Mouse (Mus musculus) regulatory T cell (primary cell): ENCODE data around the gene Setd7.

Source experiments
- in situ Hi-C: fragments of 300-600 bp; cut with MboI, MseI; formaldehyde crosslinking; loops from one replicate; pipeline ENCODE4 v1.15.1; 2025; ENCODE audit warnings: high pct_unique_total_duplicates

The Setd7 gene

GRCm38 (mm10) chr3:51517878-51518762 lies 42.6 kb downstream of the Setd7 start:
- in situ Hi-C loops: no loop called here

- in situ Hi-C loops: no loop called here
Measured at GRCm38 (mm10) chr3:51517467-51517866, 43.2 kb downstream of the Setd7 start.

- in situ Hi-C loops: loop anchor here (5.0 kb wide), 1 partner anchor 135 kb away; no protein-coding TSS in a partner anchor
Measured at GRCm38 (mm10) chr3:51511983-51512382, 48.7 kb downstream of the Setd7 start.

GRCm38 (mm10) chr3:51510903-51511302 lies 49.8 kb downstream of the Setd7 start:
- in situ Hi-C loops: loop anchor here (5.0 kb wide), 1 partner anchor 136 kb away; no protein-coding TSS in a partner anchor

GRCm38 (mm10) chr3:51505465-51505864 lies 55.2 kb downstream of the Setd7 start:
- in situ Hi-C loops: loop anchor here (5.0 to 10.0 kb wide), 2 partner anchors 737 to 1709 kb away; no protein-coding TSS in a partner anchor

- in situ Hi-C loops: loop anchor here (10.0 kb wide), 1 partner anchor 1710 kb away; no protein-coding TSS in a partner anchor
Measured at GRCm38 (mm10) chr3:51504385-51504952, 56.2 kb downstream of the Setd7 start.

GRCm38 (mm10) chr3:51499876-51500275 lies 60.8 kb downstream of the Setd7 start:
- in situ Hi-C loops: loop anchor here (10.0 kb wide), 1 partner anchor 1715 kb away; no protein-coding TSS in a partner anchor

GRCm38 (mm10) chr3:51498659-51499058 lies 62.0 kb downstream of the Setd7 start:
- in situ Hi-C loops: no loop called here

- in situ Hi-C loops: no loop called here
Measured at GRCm38 (mm10) chr3:51497978-51498377, 62.7 kb downstream of the Setd7 start.

- in situ Hi-C loops: no loop called here
Measured at GRCm38 (mm10) chr3:51495646-51496045, 65.0 kb downstream of the Setd7 start.

- in situ Hi-C loops: no loop called here
Measured at GRCm38 (mm10) chr3:51494466-51494865, 66.2 kb downstream of the Setd7 start.

GRCm38 (mm10) chr3:51493272-51493838 lies 67.3 kb downstream of the Setd7 start:
- in situ Hi-C loops: no loop called here

GRCm38 (mm10) chr3:51490088-51490753 lies 70.5 kb downstream of the Setd7 start:
- in situ Hi-C loops: no loop called here

GRCm38 (mm10) chr3:51486491-51487195 lies 74.0 kb downstream of the Setd7 start:
- in situ Hi-C loops: no loop called here

GRCm38 (mm10) chr3:51485347-51485746 lies 75.3 kb downstream of the Setd7 start:
- in situ Hi-C loops: no loop called here

- in situ Hi-C loops: no loop called here
Measured at GRCm38 (mm10) chr3:51484370-51484769, 76.3 kb downstream of the Setd7 start.

- in situ Hi-C loops: no loop called here
Measured at GRCm38 (mm10) chr3:51483741-51484359, 76.8 kb downstream of the Setd7 start, which contains the start of gene Rab33b. Gene Rab33b (plus strand): TSS chr3:51483920.

- in situ Hi-C loops: no loop called here
Measured at GRCm38 (mm10) chr3:51482781-51483180, 77.9 kb downstream of the Setd7 start.

- in situ Hi-C loops: no loop called here
Measured at GRCm38 (mm10) chr3:51481881-51482280, 78.8 kb downstream of the Setd7 start.

- in situ Hi-C loops: no loop called here
Measured at GRCm38 (mm10) chr3:51481059-51481458, 79.6 kb downstream of the Setd7 start.

- in situ Hi-C loops: no loop called here
Measured at GRCm38 (mm10) chr3:51479893-51480292, 80.8 kb downstream of the Setd7 start.
